Mouse (Mus musculus): Measurements from ENCODE around the gene Trip13.

Trip13 gene

GRCm38 (mm10) chr13:73937321-73938176 is at the start of gene Trip13, which contains the start of gene Brd9:
Trip13 (minus strand) TSS chr13:73937784.
Brd9 (plus strand) TSS chr13:73937811.
- in situ Hi-C loops (cut with MboI; ENCODE audit: low pct_unique_long_range_greater_than_20kb in 1 of 2, low sequenced_read_pairs in 2 of 2, unreplicated experiment in 1 of 2): no loop called here

- in situ Hi-C loops (cut with MboI; ENCODE audit: low pct_unique_long_range_greater_than_20kb in 1 of 2, low sequenced_read_pairs in 2 of 2, unreplicated experiment in 1 of 2): no loop called here
Observed at GRCm38 (mm10) chr13:73976935-73977334, 39.4 kb upstream of the Trip13 start.

DNA sequence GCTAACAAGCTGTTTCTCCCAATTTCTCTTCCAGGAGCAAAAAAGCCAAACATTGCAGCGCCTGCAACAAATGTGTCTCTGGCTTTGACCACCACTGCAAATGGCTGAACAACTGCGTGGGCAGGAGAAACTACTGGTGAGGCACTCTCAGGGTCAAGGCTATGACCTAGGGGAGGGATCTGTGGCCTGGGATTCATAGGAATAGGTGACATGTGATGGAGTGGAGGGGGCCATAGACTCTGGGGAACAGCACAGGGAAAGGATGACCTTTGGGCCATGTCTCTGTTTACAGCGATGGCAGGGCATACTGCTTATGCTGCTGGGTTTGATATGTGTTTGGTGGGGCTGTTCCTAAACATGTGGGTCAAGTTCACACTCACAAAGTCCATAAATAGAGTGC is 36.9 kb upstream of the Trip13 start:
- in situ Hi-C loops (cut with MboI; ENCODE audit: low pct_unique_long_range_greater_than_20kb in 1 of 2, low sequenced_read_pairs in 2 of 2, unreplicated experiment in 1 of 2): loop anchor here in 1 of 2 experiments (5.0 to 25.0 kb wide), 2 partner anchors 53 to 313 kb away; partner anchors contain the start of gene Ahrr

GRCm38 (mm10) chr13:73970545-73971448 is 33.2 kb upstream of the Trip13 start:
- in situ Hi-C loops (cut with MboI; ENCODE audit: low pct_unique_long_range_greater_than_20kb in 1 of 2, low sequenced_read_pairs in 2 of 2, unreplicated experiment in 1 of 2): loop anchor here in 1 of 2 experiments (5.0 to 25.0 kb wide), 2 partner anchors 57 to 317 kb away; partner anchors contain the start of gene Ahrr

- in situ Hi-C loops (cut with MboI; ENCODE audit: low pct_unique_long_range_greater_than_20kb in 1 of 2, low sequenced_read_pairs in 2 of 2, unreplicated experiment in 1 of 2): loop anchor here in 1 of 2 experiments (25.0 kb wide), 1 partner anchor 324 kb away; the partner anchor contains the start of gene Ahrr
Observed at GRCm38 (mm10) chr13:73963551-73963950, 26.0 kb upstream of the Trip13 start, which contains the start of gene Zdhhc11. Zdhhc11 (plus strand) TSS chr13:73963851.

- in situ Hi-C loops (cut with MboI; ENCODE audit: low pct_unique_long_range_greater_than_20kb in 1 of 2, low sequenced_read_pairs in 2 of 2, unreplicated experiment in 1 of 2): loop anchor here in 1 of 2 experiments (25.0 kb wide), 1 partner anchor 326 kb away; the partner anchor contains the start of gene Ahrr
Observed at GRCm38 (mm10) chr13:73961177-73961576, 23.6 kb upstream of the Trip13 start.

- in situ Hi-C loops (cut with MboI; ENCODE audit: low pct_unique_long_range_greater_than_20kb in 1 of 2, low sequenced_read_pairs in 2 of 2, unreplicated experiment in 1 of 2): loop anchor here in 1 of 2 experiments (25.0 kb wide), 1 partner anchor 327 kb away; the partner anchor contains the start of gene Ahrr
Observed at GRCm38 (mm10) chr13:73960117-73960652, 22.6 kb upstream of the Trip13 start.

DNA sequence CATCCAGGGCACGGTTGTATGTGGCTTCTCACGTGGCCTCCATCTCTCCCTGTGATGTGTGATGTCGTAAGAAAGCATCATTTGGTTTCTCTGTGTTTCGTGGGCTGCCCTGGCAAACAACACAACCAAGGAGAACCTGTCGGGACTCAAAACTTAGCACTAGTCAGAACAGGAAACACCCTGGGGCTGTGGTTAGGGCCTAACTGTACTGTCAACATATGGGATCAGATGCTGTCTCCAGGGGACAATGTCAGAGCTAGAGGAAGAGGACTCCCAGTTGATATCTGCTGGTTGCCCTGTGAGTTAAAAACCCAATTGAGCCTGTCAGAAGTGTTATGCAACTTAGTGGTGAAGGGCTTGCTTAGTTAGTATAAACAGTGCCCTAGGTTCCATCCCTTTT is 17.9 kb upstream of the Trip13 start:
- in situ Hi-C loops (cut with MboI; ENCODE audit: low pct_unique_long_range_greater_than_20kb in 1 of 2, low sequenced_read_pairs in 2 of 2, unreplicated experiment in 1 of 2): loop anchor here in 1 of 2 experiments (25.0 kb wide), 1 partner anchor 332 kb away; the partner anchor contains the start of gene Ahrr

GRCm38 (mm10) chr13:73954666-73955065 is 17.1 kb upstream of the Trip13 start:
- in situ Hi-C loops (cut with MboI; ENCODE audit: low pct_unique_long_range_greater_than_20kb in 1 of 2, low sequenced_read_pairs in 2 of 2, unreplicated experiment in 1 of 2): loop anchor here in 1 of 2 experiments (25.0 kb wide), 1 partner anchor 333 kb away; the partner anchor contains the start of gene Ahrr

DNA sequence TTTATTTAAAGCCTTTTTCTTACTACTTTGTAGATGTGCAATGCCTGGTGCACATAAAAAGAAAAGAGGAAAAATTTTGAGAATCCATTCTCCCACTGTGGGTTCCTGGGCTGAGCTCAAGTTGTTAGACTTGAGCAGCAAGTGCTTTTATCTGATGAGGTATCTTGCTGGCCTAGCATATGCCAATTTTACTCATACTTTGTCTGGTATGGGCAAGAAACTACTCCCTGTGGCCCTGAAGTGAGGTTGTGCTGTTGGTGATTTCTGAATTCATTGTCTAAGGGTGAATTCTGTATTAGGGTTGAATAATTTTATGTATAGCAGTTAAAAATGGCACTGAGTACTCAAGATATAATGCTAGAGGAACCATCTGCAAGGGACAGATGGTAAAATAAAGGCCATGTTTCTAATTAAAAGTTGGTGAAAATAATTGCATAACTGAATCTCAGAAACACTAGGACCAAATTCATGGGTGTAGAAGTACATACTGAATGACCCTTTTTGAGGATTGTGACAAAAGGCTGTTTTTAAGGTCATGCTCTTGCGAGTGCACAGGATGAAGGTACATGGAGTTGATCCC is 16.1 kb upstream of the Trip13 start:
- in situ Hi-C loops (cut with MboI; ENCODE audit: low pct_unique_long_range_greater_than_20kb in 1 of 2, low sequenced_read_pairs in 2 of 2, unreplicated experiment in 1 of 2): loop anchor here in 1 of 2 experiments (25.0 kb wide), 1 partner anchor 334 kb away; the partner anchor contains the start of gene Ahrr

DNA sequence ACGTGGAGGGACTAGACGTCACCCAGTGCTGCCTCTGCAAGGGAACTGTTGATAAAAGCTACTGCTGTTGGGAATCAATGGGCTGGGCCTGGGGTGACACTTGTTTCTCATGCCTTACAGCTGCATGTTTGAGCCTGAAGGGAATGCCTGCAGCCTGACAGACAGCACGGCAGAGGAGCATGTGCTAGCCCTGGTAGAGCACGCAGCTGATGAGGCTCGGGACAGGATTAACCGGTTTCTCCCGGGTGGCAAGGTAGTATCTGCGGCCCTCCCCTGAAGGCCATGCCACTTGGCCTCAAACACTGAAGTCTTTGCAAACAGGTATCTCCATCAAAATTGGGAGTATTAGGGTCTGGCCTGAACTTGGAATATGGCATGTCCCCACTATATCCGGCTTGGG is 7.0 kb upstream of the Trip13 start:
- in situ Hi-C loops (cut with MboI; ENCODE audit: low pct_unique_long_range_greater_than_20kb in 1 of 2, low sequenced_read_pairs in 2 of 2, unreplicated experiment in 1 of 2): no loop called here

GRCm38 (mm10) chr13:73939101-73939500 is 1.5 kb upstream of the Trip13 start:
- in situ Hi-C loops (cut with MboI; ENCODE audit: low pct_unique_long_range_greater_than_20kb in 1 of 2, low sequenced_read_pairs in 2 of 2, unreplicated experiment in 1 of 2): no loop called here

- in situ Hi-C loops (cut with MboI; ENCODE audit: low pct_unique_long_range_greater_than_20kb in 1 of 2, low sequenced_read_pairs in 2 of 2, unreplicated experiment in 1 of 2): no loop called here
Observed at GRCm38 (mm10) chr13:73938177-73938560, 585 bp upstream of the Trip13 start.

DNA sequence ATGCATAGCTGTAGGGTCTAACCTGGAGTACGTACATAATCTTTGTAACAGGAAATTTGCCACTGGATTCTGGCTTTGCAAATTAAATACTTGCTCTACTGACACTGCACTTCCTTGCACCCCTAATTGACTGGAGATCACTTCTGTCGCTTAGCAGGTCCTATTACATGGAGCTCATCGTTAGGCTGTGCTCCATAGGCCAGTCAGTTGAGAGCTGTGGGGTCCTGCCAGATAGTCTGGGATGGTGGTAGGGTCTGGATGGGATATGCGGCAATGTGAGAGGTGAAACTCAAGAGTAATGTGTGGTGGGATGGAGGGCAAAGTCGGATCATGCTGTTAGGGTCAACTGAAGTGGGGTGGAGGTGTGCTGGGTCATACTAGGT is 655 bp downstream of the Trip13 start:
- in situ Hi-C loops (cut with MboI; ENCODE audit: low pct_unique_long_range_greater_than_20kb in 1 of 2, low sequenced_read_pairs in 2 of 2, unreplicated experiment in 1 of 2): no loop called here

- in situ Hi-C loops (cut with MboI; ENCODE audit: low pct_unique_long_range_greater_than_20kb in 1 of 2, low sequenced_read_pairs in 2 of 2, unreplicated experiment in 1 of 2): no loop called here
Observed at GRCm38 (mm10) chr13:73932201-73932600, 5.4 kb downstream of the Trip13 start.

- in situ Hi-C loops (cut with MboI; ENCODE audit: low pct_unique_long_range_greater_than_20kb in 1 of 2, low sequenced_read_pairs in 2 of 2, unreplicated experiment in 1 of 2): no loop called here
Observed at GRCm38 (mm10) chr13:73913066-73913465, 24.5 kb downstream of the Trip13 start.

DNA sequence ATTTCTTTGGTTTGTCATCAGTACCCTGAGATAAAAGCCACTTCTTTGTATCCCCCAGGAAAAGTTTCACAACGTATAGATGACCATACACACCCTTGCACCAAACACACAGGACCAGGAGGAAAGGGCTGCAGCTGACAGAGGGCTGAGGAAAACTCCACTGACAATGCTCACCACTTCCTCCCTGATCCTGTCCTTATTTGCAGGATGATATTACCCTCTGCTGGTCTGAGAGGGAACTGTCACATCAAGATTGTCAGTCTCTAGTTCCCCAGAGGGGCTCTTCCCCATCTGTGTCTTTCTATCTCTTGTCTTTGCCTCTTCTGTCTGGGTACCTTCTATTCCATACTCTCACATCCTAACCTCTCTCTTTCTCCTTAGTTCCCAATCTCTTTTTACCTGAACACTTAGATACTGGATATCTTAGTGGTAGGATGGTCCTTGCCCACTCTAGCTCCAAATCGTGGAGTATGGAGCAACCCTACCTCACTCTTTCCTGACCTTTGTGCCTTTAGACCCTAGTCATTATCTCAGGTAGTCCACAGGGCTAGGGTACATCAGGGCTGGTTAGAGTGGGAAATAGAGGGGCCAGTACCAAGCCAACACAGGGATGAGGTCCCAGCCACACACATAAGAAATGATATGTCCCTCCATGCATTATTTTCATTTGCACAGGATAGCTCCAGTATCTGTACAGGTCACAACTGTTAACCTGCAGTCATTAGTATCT is 29.7 kb downstream of the Trip13 start:
- in situ Hi-C loops (cut with MboI; ENCODE audit: low pct_unique_long_range_greater_than_20kb in 1 of 2, low sequenced_read_pairs in 2 of 2, unreplicated experiment in 1 of 2): loop anchor here (5.0 kb wide), 2 partner anchors 186 to 196 kb away; no protein-coding TSS in a partner anchor
